Mouse (Mus musculus) layer of hippocampus, adult 2 months (tissue): ENCODE results near the gene Synj1. TPM values are rescaled to one million over a fixed set of nuclear protein-coding genes. Genes with fewer than 3 reads are reported as not detected.

ENCODE experiments used
- DNase-seq, 2 experiments: peaks; one replicate each; pipeline ENCODE4 v3.0.0; 2022; ENCODE audit warnings: low spot score in 2 of 2
- H3K27ac ChIP-seq: fragments of 200-600 bp; 2 replicates; pipeline ENCODE4 v1.8.1; 2022
- H3K4me3 ChIP-seq: fragments of 200-600 bp; 2 replicates; pipeline ENCODE4 v1.8.1; 2022; ENCODE audit warnings: mild to moderate bottlenecking
- CTCF ChIP-seq: fragments of 200-600 bp; conservative IDR thresholded peaks from 2 replicates; pipeline ENCODE4 v1.8.1; 2022; ENCODE audit warnings: antibody characterized with exemption, mild to moderate bottlenecking, moderate library complexity
- total RNA-seq, 2 experiments: library from RNA; stranded (reverse); gene quantifications; 2 replicates each; pipeline ENCODE4 v1.2.3; 2021

Gene Synj1
- total RNA-seq, 2 experiments from 2014 or later, result 424 to 431 TPM

- no peak for TF ChIP-seq CTCF
- Histone ChIP-seq H3K27ac (no peak overlapping the region), H3K4me3 (no peak overlapping the region)
- DNase-seq, result no peak
These were observed 55.6 kb downstream of the Synj1 start for GRCm38 (mm10) chr16:90955494-90955893.

GRCm38 (mm10) chr16:90953770-90954169, 57.3 kb downstream of the Synj1 start:
- DNase-seq, result no peak
- peak; percentile 56 for TF ChIP-seq CTCF
- H3K4me3 ChIP-seq, result no peak overlapping the region

GRCm38 (mm10) chr16:90953147-90953546, 58.0 kb downstream of the Synj1 start:
- no peak for TF ChIP-seq CTCF
- no peak for DNase-seq

More at GRCm38 (mm10) chr16:90953770-90954169, 57.3 kb downstream of the Synj1 start:
- H3K27ac ChIP-seq, result no peak overlapping the region

DNA sequence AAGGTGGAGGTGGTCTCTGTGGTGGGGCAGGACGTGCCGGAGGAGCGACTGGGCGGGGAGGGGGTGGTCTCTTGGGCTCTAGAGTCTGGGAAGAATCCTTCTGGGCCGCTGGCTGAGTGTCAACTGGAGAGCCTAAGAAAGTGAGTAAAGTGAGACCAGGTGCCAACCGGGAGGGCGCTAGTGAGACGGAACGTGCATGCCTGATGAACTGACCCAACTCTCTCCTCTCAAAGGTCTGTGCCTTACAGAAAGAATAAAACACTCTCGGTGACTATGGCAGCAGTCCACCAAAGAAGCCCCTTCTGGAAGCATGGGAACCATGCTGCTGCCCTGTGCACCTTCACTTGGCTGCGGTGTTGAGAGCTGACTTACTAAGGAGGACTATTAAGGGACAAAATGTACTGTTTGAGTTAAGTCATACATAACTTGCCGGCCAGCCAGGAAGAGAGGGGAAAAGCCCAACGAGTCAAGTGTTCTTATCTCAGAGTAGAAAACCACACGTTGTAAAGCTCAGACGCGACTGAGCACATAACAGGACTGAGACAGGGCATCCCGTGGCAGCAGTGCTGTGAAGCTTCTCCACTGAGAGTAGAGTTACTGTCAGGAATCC, 60.6 kb downstream of the Synj1 start:
- Histone ChIP-seq H3K4me3 (no peak overlapping the region), H3K27ac (no peak overlapping the region)
- 0 out of 2 replicates have a peak, but pooled peaks have one; percentile 2 for TF ChIP-seq CTCF
- no peak for DNase-seq

More at GRCm38 (mm10) chr16:90953147-90953546, 58.0 kb downstream of the Synj1 start:
- Histone ChIP-seq H3K4me3 (no peak overlapping the region), H3K27ac (no peak overlapping the region)

- no peak for TF ChIP-seq CTCF
- Histone ChIP-seq H3K4me3 (no peak overlapping the region), H3K27ac (no peak overlapping the region)
- DNase-seq, result no peak
These were observed 64.1 kb downstream of the Synj1 start for GRCm38 (mm10) chr16:90946977-90947376.

- DNase-seq, result no peak
These were observed 69.9 kb downstream of the Synj1 start for GRCm38 (mm10) chr16:90941246-90941645.

GRCm38 (mm10) chr16:90934687-90935328, 76.3 kb downstream of the Synj1 start, which contains the start of gene Cfap298:
Cfap298 (minus strand) TSS chr16:90935114.
- peak within 1 kb of the TSS; percentile 86 for H3K4me3 ChIP-seq
- TF ChIP-seq CTCF, result no peak
- H3K27ac ChIP-seq, result peak within 1 kb of the TSS; percentile 90
- peak; percentile 93 for DNase-seq

More at GRCm38 (mm10) chr16:90941246-90941645, 69.9 kb downstream of the Synj1 start:
- no peak for TF ChIP-seq CTCF
- H3K27ac ChIP-seq, result no peak overlapping the region
- H3K4me3 ChIP-seq, result no peak overlapping the region

DNA sequence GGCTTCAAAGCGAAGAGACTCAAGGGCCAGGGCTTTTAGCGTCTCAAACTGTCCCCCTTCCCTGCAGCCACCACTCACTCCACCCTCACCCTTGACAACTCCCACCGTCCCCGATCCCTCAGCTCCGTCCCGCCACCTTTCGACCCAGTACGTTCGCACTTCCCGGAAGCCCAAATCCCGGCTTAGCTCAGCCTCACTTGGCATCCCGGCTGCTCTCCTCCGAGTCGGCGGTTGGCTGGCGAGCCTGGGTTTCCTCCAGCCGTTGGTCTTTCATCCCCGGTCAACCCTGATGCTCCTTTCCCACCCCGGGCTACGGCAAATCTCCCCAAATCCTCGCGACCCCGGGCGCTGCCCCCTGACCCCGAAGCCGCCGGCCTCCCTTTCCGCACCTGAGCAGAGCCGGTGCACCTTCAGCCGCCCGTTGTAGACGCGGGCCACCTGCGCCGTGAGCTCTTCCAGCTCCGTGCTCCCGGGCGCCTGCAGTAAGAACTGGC, 76.9 kb downstream of the Synj1 start:
- DNase-seq, result peak; percentile 47
- TF ChIP-seq CTCF, result no peak
- Histone ChIP-seq H3K4me3 (peak overlapping the region; percentile 86), H3K27ac (peak overlapping the region; percentile 90)

DNA sequence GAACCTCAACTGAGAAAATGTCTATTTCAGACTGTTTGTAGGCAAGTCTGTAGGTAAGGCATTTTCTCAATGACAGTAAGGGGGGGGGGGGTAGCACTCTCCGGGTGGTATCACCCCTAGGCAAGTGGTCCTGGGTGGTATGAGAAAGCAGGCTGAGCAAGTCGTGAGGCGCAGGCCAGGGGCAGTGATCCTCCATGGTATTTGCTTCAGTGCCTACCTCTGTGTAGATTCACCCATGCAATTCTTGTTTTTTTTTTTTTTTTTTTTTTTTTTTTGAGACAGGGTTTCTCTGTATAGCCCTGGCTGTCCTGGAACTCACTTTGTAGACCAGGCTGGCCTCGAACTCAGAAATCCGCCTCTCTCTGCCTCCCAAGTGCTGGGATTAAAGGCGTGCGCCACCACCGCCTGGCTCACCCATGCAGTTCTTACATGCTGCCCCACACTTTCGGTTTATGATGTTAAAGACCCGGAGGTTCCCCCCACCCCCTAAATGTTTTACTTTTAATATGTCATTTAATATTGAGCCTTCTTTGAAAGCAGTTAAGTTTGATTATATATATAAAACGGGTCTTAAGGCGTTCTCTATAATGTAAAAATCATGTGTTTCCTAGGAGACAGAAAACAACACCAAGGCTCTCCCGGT, 77.5 kb downstream of the Synj1 start:
- H3K4me3 ChIP-seq, result peak overlapping the region; percentile 86
- no peak for DNase-seq
- no peak for TF ChIP-seq CTCF
- peak overlapping the region; percentile 90 for H3K27ac ChIP-seq

- TF ChIP-seq CTCF, result no peak
These were observed 83.7 kb downstream of the Synj1 start for GRCm38 (mm10) chr16:90927446-90927845.

DNA sequence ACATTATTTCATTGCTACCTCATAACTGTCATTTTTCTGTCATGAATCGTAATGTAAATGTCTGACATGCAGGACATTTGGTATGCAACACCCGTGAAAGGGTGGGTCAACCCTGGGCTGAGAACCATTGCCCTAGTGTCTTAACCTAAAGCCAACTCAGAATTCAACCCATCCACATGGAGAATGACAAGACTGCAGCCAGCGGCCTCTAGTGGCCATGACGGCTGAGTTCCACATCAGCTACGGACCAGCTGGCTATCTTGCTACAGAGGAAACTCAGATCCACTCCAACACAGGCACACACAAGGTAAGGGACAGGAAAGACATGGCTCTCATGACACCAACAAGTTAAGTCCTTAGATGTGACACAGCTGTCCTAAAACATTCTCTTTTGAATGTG, 85.6 kb downstream of the Synj1 start:
- Histone ChIP-seq H3K4me3 (no peak overlapping the region), H3K27ac (no peak overlapping the region)
- DNase-seq, result peak; percentile 46 to 68
- peak; percentile 94 for TF ChIP-seq CTCF

More at GRCm38 (mm10) chr16:90927446-90927845, 83.7 kb downstream of the Synj1 start:
- DNase-seq, result no peak
- Histone ChIP-seq H3K27ac (no peak overlapping the region), H3K4me3 (no peak overlapping the region)

- Histone ChIP-seq H3K4me3 (no peak overlapping the region), H3K27ac (no peak overlapping the region)
- no peak for TF ChIP-seq CTCF
These were observed 86.3 kb downstream of the Synj1 start for GRCm38 (mm10) chr16:90924606-90925370.

More at GRCm38 (mm10) chr16:90924606-90925370, 86.3 kb downstream of the Synj1 start:
- no peak for DNase-seq
